Mouse (Mus musculus) urinary bladder, adult 18-20 months (tissue): ENCODE measurements around the gene Erbb3.
"Not testable (repeated sequence)": the region's sequence is repeated elsewhere in the genome, so short reads cannot be mapped to it uniquely, and the experiment has no call there.

Experiments used
- DNase-seq, 2 experiments: peaks; one replicate each; pipeline ENCODE4 v3.0.0; 2022; ENCODE audit warnings: low spot score in 2 of 2, mixed read lengths in 2 of 2

The Erbb3 gene

DNA sequence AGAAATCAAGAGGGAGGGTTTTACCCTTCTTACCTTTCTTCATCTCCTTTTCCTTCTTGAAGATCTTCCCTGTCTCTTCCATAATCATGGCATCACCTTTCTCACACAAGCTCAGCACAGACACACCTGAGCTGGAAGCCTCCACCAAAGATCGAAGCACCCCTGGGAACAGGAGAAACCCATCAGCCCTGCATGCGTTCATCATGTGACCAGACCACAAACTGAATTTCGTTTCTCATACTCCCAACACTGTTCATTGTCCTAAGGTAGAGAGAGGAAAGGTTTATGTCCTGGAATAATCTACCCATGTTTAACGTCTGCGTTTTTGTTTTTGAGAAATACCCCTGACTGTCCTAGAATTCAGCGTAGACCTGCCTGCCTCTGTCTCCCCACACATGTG lies 25.9 kb downstream of the Erbb3 start:
- DNase-seq = no peak

- DNase-seq = no peak
Observed at GRCm38 (mm10) chr10:128556963-128557362, 32.5 kb downstream of the Erbb3 start.

DNA sequence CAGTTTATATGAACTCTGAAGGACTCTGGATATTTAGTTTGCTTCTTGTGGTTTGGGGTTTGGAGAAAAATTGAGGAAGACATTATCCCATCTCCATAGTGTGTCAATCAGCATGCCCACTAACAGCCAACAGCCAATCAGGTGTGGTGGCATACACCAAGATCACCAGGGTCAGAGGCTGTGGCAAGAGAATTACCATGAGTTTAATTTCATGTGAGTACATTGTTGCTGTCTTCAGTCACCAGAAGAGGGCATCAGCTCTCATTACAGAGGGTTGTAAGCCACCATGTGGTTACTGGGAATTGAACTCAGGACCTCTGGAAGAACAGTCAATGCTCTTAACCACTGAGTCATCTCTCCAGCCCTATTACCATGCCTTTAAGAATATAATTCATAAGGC lies 33.2 kb downstream of the Erbb3 start:
- no peak for DNase-seq

- not testable (repeated sequence) for DNase-seq
Observed at GRCm38 (mm10) chr10:128555567-128555966, 33.9 kb downstream of the Erbb3 start.

- DNase-seq = not testable (repeated sequence)
Observed at GRCm38 (mm10) chr10:128550144-128550823, 39.2 kb downstream of the Erbb3 start.

DNA sequence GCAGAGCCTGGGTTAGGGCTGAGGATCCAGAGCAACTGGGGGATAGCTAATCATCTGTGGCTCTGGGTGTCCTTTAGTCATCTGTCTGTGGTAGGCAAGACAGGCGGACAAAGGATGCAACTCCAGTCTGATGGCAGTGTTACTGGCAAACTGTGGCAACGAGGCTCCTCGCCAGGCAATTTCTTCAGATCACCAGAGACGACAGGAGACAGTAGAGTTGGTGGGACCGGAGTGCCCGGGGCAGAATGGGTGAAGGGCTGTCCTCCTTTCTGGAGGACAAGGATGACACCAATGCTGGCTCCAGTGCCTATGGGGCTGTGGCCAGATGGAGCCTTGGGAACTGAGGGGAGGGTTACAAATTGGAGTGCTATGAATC lies 39.8 kb downstream of the Erbb3 start:
- peak in 1 of 2 experiments; percentile 9 for DNase-seq

GRCm38 (mm10) chr10:128548947-128549681 lies 40.3 kb downstream of the Erbb3 start, which contains the start of gene Rpl41:
Gene Rpl41, minus strand, starts transcription at chr10:128549305.
- peak; percentile 65 to 90 for DNase-seq

DNA sequence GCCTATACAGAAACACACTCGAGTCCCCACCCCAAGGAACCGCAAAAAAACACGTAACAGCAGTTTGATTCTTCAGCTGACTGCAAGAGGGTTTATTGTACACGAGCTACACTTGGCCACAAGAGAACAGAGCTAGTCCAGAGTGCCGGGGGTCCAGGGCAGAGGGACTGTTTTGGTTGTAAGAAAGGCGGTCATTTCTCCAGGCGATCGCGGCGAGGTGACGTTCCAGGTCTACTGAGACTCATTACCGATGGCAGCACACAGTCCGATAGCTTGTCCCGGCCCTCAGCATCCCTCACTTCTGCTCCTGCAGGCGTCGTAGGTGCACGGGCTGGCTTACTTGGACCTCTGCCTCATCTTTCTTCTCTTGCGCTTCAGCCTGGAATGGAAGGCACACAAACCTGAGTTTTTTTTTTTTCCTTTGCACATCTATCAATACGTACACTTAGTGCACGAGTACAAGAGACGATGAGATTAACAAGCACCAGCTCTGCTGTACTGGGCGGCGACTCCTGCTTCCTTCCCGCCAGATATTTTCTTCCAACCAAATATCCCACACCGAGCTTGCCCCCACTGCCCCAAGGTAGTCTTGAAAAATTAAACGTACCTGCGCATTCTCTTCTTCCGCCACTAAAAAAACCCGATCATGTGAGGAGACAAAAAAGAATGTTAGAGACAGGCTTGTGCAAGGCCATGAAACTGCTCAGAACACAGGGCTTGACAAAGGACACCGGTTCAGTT lies 41.2 kb downstream of the Erbb3 start:
- DNase-seq = peak in 1 of 2 experiments; percentile 34

DNA sequence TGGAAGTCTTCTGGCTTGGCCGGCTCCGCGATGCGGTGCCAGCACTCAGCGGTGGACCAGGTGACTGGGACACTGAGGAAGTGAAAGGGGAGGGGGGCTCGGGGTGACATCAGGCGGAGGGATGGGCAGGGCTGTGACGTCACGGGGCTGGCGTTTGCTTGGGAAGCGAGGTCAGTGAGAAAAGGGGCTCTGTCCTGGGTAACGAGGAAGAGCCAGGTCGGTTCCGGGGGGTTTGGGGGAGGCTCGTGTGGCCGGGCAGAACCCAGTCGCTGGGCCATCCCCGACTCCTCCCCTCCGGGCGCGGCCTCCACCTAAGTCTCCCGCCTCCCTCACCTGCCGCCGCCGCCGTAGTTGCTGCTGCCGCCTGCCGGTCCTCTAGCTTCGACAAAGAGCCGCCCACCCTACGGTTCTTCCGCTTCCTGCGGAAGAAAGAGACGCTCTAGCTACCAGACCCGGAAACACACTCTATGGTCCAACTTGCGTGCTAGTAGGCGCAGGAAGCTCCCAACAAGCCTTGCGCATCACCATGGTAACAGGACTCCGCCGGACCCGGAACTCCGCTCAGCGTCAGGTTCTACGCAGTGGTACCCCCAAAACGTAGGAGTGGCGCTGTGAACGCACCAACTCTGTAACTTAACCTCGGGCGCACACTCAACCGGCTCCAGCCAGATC lies 42.0 kb downstream of the Erbb3 start, which contains the start of gene Zc3h10:
Gene Zc3h10 (minus strand): TSS at position 414 of the 672 bp plus-strand sequence.
- peak; percentile 77 to 91 for DNase-seq

- no peak for DNase-seq
Observed at GRCm38 (mm10) chr10:128546787-128547186, 42.7 kb downstream of the Erbb3 start.

DNA sequence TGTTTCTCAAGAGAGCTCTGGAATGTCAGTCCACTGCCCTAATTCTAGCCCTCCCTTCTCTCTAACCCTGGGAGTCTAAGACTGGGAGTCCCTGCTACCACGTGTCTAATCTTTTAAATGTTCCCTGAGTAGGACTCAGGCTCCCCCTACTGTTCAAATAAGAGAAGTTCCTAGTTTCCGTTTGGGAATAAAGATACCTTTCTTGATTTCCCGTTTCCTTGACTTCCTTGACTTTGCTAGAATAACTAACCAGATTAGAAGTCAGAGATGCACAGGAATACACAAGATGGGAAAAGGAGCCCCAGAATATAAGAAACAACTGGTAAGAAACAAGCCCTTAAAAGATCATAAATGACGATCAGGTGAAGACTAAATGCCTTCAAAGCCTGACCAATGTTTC lies 43.1 kb downstream of the Erbb3 start:
- no peak for DNase-seq

GRCm38 (mm10) chr10:128545570-128545898 lies 43.9 kb downstream of the Erbb3 start:
- no peak for DNase-seq

- DNase-seq = no peak
Observed at GRCm38 (mm10) chr10:128544674-128545569, 44.5 kb downstream of the Erbb3 start.

DNA sequence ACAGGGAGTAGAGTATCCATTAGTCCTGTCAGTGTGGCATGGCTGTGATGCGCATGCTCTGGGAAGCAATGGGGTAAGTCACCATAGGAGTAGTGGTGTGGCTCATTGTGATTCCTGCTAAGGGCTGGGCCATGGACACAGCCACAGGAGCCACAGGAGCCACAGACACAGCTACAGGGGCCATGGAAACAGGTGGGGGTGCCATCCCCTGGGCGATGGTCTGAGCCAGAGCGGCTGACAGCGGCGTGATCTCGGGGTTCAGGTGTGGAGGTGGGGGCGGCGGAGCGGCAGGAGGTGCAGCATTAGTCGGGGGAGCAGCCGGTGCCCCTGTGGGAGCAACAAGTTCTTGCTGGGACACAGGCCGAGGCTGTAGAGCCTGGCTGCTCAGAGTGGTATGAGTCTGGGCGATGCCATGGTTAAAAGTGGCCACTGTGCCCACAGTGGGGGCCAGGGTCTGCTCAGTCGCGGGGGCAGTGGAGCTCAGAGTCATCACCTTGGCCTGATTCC lies 45.2 kb downstream of the Erbb3 start:
- DNase-seq = no peak

DNA sequence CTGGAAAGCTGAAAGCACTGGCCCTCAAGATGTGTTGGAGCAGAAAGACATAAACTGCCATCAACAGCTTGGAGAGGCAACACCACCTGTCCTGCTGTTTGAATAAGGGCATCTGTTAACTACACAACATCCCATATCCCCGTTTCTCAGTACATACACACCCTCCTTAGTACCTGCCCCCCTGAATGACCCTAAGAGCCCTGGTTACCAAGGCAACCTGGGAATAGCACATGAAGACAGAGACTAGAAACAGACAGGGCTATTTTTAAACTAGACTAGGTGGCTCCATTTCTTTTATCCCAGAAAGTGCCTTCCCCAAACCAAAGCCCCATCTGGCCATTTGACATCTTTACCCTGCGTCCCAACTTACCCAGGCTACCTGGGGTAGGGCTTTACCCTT lies 46.4 kb downstream of the Erbb3 start:
- DNase-seq = no peak

GRCm38 (mm10) chr10:128538340-128538870 lies 51.0 kb downstream of the Erbb3 start:
- DNase-seq = no peak

GRCm38 (mm10) chr10:128536266-128536940 lies 53.0 kb downstream of the Erbb3 start:
- DNase-seq = peak; percentile 74 to 86

GRCm38 (mm10) chr10:128535624-128536265 lies 53.7 kb downstream of the Erbb3 start:
- DNase-seq = no peak

- DNase-seq = no peak
Observed at GRCm38 (mm10) chr10:128535206-128535605, 54.2 kb downstream of the Erbb3 start.
